Mouse (Mus musculus): ENCODE data around the gene Tspoap1.

DNA sequence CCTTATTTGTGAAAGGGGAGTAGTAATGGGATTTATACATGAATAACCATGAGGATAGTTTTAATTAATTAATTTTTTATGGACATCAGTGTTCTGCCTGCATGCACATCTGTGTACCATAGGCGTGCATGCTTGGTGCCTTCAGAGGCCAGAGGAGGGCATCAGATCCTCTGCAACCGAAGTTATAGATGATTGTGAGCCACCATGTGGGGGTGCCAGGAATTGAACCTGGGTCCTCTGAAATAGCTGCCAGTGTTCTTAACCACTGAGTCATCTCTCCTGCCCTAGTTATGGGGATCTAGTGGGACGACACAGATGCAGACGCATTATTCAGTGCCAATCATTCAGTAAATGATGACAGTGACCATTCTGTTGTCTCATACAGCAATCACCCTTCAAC lies 37.5 kb upstream of the Tspoap1 start:
- TF ChIP-seq POLR2A (IDR thresholded peaks at IDR 0.05; ENCODE audit: control insufficient read depth, extremely low read depth, insufficient read depth, low read length, poor library complexity): no peak
- no peak for TF ChIP-seq CTCF (IDR thresholded peaks at IDR 0.05; ENCODE audit: borderline replicate concordance, control insufficient read depth, extremely low read depth, insufficient read depth, low read length, poor library complexity)
